Mouse (Mus musculus): ENCODE results near the gene Xpnpep1. TPM values are rescaled to one million over a fixed set of nuclear protein-coding genes. Genes with fewer than 3 reads are reported as not detected.

Xpnpep1 gene
- total and polyA plus RNA-seq, 3 experiments: 82.8 to 99.6 (median 96.0) TPM

DNA sequence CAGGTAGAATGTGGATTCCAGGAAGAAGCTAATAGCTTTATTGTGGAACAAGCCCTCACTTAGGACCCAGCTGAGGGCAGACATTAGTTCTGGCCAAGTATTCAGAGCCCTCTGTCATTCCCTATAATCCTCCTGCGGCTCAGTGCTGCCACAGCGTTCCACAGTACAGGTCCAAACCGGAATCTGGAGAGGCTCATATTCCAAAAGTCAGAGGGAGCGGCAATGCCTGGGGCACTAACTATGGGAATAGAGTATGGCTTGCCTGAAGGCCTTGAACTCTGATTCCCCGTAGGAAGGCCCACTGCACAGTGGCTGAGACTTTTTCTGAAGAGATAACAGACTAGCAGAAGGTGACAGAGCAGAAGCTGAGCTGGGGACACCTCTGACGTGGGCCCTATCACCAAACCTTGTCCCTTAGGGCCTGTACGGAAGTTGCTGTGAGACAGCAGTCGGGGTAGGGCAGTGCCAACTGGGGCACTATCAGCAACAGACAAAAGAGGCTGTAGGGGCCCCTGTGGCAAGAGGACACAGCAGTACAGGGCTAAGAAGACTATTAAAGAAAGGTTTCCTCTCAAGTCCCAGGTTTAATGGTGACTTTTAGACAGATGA, 18.8 kb upstream of the Xpnpep1 start:
- H3K9ac ChIP-seq (ENCODE audit: insufficient read depth, low read depth): no peak overlapping the region
- H3K79me2 ChIP-seq (replicated peaks; ENCODE audit: control insufficient read depth, extremely low read depth, insufficient read depth, poor library complexity, severe bottlenecking): no peaks in the 10 kb centered on the region
- H3K4me3 ChIP-seq (replicated peaks in 1 of 3; ENCODE audit: low read depth in 2 of 3, low read length in 2 of 3, poor library complexity in 1 of 3): no peak overlapping the region
- H3K4me1 ChIP-seq (ENCODE audit: control insufficient read depth in 1 of 2, insufficient read depth in 2 of 2): no peaks in the 10 kb centered on the region
- dilution Hi-C loops (cut with MboI; ENCODE audit: extremely low pct_ligation_motif_present, extremely low pct_unique_long_range_greater_than_20kb, low sequenced_read_pairs) (no loop called here), in situ Hi-C loops (cut with MboI; ENCODE audit: low pct_ligation_motif_present, low pct_unique_long_range_greater_than_20kb, low sequenced_read_pairs) (no loop called here)
- DNase-seq (ENCODE audit: extremely low read depth): no peak
- no peaks in the 10 kb centered on the region for H3K9me3 ChIP-seq (replicated peaks; ENCODE audit: low read length)
- no peaks in the 10 kb centered on the region for H3K27me3 ChIP-seq (replicated peaks)
- no peak overlapping the region for H3K27ac ChIP-seq (ENCODE audit: insufficient read depth, low read depth)
- no peaks in the 10 kb centered on the region for H3K36me3 ChIP-seq (replicated peaks in 1 of 2; ENCODE audit: control insufficient read depth in 1 of 2, insufficient read depth in 1 of 2, low read length in 1 of 2)
- TF ChIP-seq SMC3 (IDR thresholded peaks at IDR 0.05; ENCODE audit: low read depth, low read length) (no peak), NELFE (IDR thresholded peaks at IDR 0.05; ENCODE audit: low read depth, low read length) (no peak), MAFK (IDR thresholded peaks at IDR 0.05; ENCODE audit: insufficient replicate concordance, low read length) (no peak)
- no peak overlapping the region for H3K4me2 ChIP-seq (ENCODE audit: insufficient read depth, low read depth, poor library complexity, severe bottlenecking)

DNA sequence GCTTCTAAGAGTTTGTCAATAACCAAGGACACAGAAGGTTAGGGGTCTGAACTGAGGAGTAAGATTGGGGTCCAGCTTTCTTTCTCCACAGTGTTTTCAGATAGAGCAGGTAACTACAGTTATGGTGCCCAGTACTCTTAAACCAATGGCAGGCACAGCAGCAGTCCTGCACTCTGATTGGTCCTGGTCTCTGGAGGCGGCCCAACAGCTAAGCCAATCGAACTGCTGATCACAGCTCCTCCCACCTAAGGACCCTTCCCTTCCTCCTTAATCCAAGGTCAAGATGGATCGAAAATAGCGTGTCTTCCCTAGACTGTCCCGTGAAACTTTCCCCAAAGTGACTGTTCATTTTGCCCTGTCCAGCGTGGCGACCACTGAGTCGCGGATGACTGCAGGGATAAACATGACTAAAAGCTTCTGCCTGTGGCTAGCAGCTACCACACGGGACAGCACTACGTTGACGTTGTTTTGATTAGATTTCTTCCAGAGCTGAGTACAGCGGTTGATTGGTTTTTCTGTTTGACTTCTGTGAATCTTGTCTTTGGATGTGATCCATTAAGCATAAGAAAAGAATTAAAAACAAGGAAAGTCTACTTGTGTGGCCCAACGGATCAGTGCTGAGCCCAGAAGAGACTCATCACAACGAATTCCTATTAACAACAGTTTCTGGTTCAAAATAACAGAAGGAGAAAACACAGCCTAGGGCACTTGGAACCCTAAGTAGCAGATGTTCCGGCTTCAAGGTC, 18.1 kb upstream of the Xpnpep1 start:
- H3K27ac ChIP-seq (ENCODE audit: insufficient read depth, low read depth): no peak overlapping the region
- no peak for DNase-seq (ENCODE audit: extremely low read depth)

DNA sequence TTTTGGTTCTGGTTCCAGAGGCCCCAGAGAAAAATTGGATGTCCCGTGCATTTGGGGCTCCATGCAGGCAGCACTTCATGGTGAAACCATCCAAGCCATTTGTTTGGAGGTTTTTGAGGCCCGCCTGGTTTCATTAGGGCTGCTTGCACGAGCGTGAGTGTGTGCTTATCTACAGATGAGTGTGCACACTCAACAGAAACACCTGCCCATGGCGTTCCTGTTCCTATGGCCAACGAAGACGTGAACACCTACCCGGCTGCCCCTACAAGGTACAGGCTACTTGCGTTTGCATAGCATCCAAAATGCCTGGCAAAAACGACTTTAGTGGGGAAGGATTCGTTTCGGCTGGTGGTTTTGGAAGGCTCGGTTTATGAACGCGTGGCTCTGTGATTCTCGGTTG, 13.3 kb upstream of the Xpnpep1 start:
- Histone ChIP-seq H3K79me2 (replicated peaks; ENCODE audit: control insufficient read depth, extremely low read depth, insufficient read depth, poor library complexity, severe bottlenecking) (no peaks in the 10 kb centered on the region), H3K9me3 (replicated peaks; ENCODE audit: low read length) (no peaks in the 10 kb centered on the region), H3K9ac (ENCODE audit: insufficient read depth, low read depth) (no peak overlapping the region), H3K27ac (ENCODE audit: insufficient read depth, low read depth) (no peak overlapping the region), H3K4me1 (ENCODE audit: control insufficient read depth in 1 of 2, insufficient read depth in 2 of 2) (peaks cover 0 to 5% of the 10 kb centered on the region in 2 experiments; a peak in 1 of 4 replicates), H3K27me3 (replicated peaks) (no peaks in the 10 kb centered on the region), H3K36me3 (replicated peaks in 1 of 2; ENCODE audit: control insufficient read depth in 1 of 2, insufficient read depth in 1 of 2, low read length in 1 of 2) (no peaks in the 10 kb centered on the region), H3K4me3 (replicated peaks in 1 of 3; ENCODE audit: low read depth in 2 of 3, low read length in 2 of 3, poor library complexity in 1 of 3) (no peak overlapping the region), H3K4me2 (ENCODE audit: insufficient read depth, low read depth, poor library complexity, severe bottlenecking) (no peak overlapping the region)
- dilution Hi-C loops (cut with MboI; ENCODE audit: extremely low pct_ligation_motif_present, extremely low pct_unique_long_range_greater_than_20kb, low sequenced_read_pairs) (no loop called here), in situ Hi-C loops (cut with MboI; ENCODE audit: low pct_ligation_motif_present, low pct_unique_long_range_greater_than_20kb, low sequenced_read_pairs) (no loop called here)
- DNase-seq (ENCODE audit: extremely low read depth): no peak
- TF ChIP-seq MAFK (IDR thresholded peaks at IDR 0.05; ENCODE audit: insufficient replicate concordance, low read length) (no peak), BHLHE40 (IDR thresholded peaks at IDR 0.05; ENCODE audit: low read depth, low read length) (peak; percentile 63)

More for the DNA sequence above, 18.1 kb upstream of the Xpnpep1 start:
- Histone ChIP-seq H3K9ac (ENCODE audit: insufficient read depth, low read depth) (no peak overlapping the region), H3K36me3 (replicated peaks in 1 of 2; ENCODE audit: control insufficient read depth in 1 of 2, insufficient read depth in 1 of 2, low read length in 1 of 2) (no peaks in the 10 kb centered on the region), H3K4me1 (ENCODE audit: control insufficient read depth in 1 of 2, insufficient read depth in 2 of 2) (no peaks in the 10 kb centered on the region), H3K9me3 (replicated peaks; ENCODE audit: low read length) (no peaks in the 10 kb centered on the region), H3K79me2 (replicated peaks; ENCODE audit: control insufficient read depth, extremely low read depth, insufficient read depth, poor library complexity, severe bottlenecking) (no peaks in the 10 kb centered on the region), H3K4me2 (ENCODE audit: insufficient read depth, low read depth, poor library complexity, severe bottlenecking) (no peak overlapping the region), H3K4me3 (replicated peaks in 1 of 3; ENCODE audit: low read depth in 2 of 3, low read length in 2 of 3, poor library complexity in 1 of 3) (no peak overlapping the region), H3K27me3 (replicated peaks) (no peaks in the 10 kb centered on the region)
- dilution Hi-C loops (cut with MboI; ENCODE audit: extremely low pct_ligation_motif_present, extremely low pct_unique_long_range_greater_than_20kb, low sequenced_read_pairs): no loop called here
- in situ Hi-C loops (cut with MboI; ENCODE audit: low pct_ligation_motif_present, low pct_unique_long_range_greater_than_20kb, low sequenced_read_pairs): no loop called here
- TF ChIP-seq ZKSCAN1 (IDR thresholded peaks at IDR 0.05; ENCODE audit: borderline replicate concordance, low read depth, low read length) (no peak), PAX5 (IDR thresholded peaks at IDR 0.05; ENCODE audit: low read length) (no peak), POLR2AphosphoS2 (IDR thresholded peaks at IDR 0.05; ENCODE audit: low read depth, low read length) (no peak), SMC3 (IDR thresholded peaks at IDR 0.05; ENCODE audit: low read depth, low read length) (no peak)
